Mouse (Mus musculus): Measurements from ENCODE around the gene Dhx36.

Gene Dhx36

DNA sequence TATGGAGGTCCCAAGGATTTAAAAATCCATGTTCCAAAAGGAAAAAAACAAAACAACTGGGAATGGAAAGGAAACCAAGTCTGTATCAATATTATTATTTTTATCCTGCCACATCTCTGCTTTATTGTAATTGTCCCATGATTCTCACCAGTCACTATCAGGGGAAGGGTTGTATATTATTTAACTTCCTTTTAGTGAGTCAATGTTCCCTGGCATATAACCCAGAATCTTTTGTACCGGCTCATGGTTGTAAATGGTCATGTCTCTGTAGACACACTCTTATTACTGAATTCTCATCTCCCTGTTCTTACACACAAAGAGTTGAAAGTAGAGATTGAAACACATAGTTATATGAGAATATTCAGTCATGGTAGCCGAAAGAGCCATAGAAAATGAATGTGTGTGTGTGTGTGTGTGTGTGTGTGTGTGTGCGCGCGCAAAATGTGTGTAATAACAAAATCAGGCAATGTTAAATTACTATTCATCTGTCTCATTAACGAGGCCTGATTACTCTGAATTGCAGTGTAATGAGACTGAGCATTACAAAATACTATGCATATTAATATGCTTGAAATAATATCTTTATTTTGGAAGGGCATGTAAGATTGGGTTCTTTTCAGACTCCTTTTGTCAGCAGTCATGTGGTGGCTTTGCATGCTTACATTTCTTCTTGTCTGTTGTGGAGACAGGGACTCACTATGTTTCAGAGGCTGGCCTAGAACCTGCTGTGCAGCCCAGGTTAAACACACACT, 88.2 kb downstream of the Dhx36 start:
- DNase-seq (ENCODE audit: low spot score) = no peak

All from spleen, adult 12 weeks (tissue).